Mouse (Mus musculus): ENCODE results near the gene Slc51a. TPM values are rescaled to one million over a fixed set of nuclear protein-coding genes. Genes with fewer than 3 reads are reported as not detected.

The Slc51a gene
- polyA plus RNA-seq, 1 experiment from 2014 or later = 0.14 TPM

DNA sequence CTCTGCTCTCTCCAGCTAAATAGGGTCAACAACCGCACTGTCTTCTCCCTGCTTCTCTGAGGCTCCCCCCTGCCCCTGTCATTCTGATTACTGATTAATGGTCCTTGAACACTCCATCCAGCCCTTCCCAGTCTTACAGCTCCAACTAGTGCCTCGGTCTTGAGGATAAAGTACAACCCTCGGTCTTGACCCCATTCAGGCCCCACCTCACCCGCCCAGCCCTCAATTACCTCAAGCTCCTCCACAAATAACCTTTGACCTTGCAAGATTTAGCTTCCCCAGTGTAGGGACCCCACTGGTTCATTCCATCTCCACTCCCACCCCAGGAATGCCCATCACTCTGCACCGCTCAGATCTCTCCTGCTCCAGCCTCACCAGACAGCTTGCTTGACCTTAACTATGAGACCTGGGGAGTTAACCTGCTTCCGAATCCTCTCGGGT, 3.2 kb downstream of the Slc51a start:
- no peak overlapping the region for H3K27ac ChIP-seq
- no peak overlapping the region for H3K9ac ChIP-seq
- 45% methylated on average over 7 of the region's 7 CpGs for WGBS
- no peak overlapping the region for H3K4me2 ChIP-seq (replicated peaks)
- no peak overlapping the region for H3K4me3 ChIP-seq
- no peaks in the 10 kb centered on the region for H3K36me3 ChIP-seq
- no peaks in the 10 kb centered on the region; the same call in 1 of the 2 replicates for H3K4me1 ChIP-seq
- no peaks in the 10 kb centered on the region for H3K27me3 ChIP-seq
- no peaks in the 10 kb centered on the region for H3K9me3 ChIP-seq (replicated peaks)
- no peak for ATAC-seq (ENCODE audit: low FRiP score)

DNA sequence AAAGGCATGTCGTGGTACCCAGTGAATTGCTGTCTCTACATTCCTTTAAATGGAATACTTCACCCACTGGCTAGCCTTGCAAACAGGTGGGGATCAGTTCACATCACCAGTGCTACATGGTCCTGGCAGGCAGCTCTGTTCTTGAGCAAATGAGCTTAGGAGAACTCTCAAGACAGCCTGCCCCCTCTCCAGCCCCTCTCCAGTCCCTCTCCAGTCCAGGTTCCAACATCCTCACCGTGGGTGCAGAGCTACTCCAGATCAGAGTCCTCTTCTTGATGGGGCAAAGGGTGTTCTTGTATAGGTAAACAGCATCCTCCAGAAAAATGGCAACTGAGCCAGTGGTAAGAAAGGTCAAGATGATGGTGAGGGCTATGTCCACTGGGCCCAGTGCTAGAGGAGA, 8.3 kb downstream of the Slc51a start:
- ATAC-seq (ENCODE audit: low FRiP score) = no peak

DNA sequence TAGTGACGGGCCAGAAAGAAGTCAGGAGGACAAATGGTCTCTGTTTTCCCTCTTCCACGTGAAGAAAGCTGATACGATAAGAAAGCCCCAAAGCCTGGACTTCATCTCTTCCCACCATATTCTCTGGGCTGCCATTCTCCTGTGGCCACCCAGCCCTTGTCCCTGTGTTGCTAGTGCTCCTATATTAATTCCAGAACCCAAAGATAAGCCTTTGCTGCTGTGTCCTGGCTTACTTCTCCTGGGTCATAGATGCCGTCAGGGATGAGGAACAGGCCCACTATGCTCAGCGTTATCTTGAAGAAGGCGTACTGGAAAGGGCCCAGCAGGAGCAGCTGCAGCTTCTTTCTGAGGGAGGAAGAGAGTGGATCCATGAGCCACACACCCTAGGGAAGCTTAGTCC, 10.4 kb downstream of the Slc51a start:
- ATAC-seq (ENCODE audit: low FRiP score) = no peak
- WGBS = 92% methylated on average over 6 of the region's 6 CpGs
- H3K9me3 ChIP-seq (replicated peaks) = no peaks in the 10 kb centered on the region

More for the DNA sequence above, 8.3 kb downstream of the Slc51a start:
- H3K27ac ChIP-seq = no peak overlapping the region
- H3K4me3 ChIP-seq = no peak overlapping the region
- 70% methylated on average over 2 of the region's 2 CpGs for WGBS
- H3K27me3 ChIP-seq = no peaks in the 10 kb centered on the region
- H3K4me2 ChIP-seq (replicated peaks) = no peak overlapping the region
- no peak overlapping the region for H3K9ac ChIP-seq
- H3K4me1 ChIP-seq = no peaks in the 10 kb centered on the region; the same call in 1 of the 2 replicates
- no peaks in the 10 kb centered on the region for H3K36me3 ChIP-seq
- H3K9me3 ChIP-seq (replicated peaks) = no peaks in the 10 kb centered on the region

DNA sequence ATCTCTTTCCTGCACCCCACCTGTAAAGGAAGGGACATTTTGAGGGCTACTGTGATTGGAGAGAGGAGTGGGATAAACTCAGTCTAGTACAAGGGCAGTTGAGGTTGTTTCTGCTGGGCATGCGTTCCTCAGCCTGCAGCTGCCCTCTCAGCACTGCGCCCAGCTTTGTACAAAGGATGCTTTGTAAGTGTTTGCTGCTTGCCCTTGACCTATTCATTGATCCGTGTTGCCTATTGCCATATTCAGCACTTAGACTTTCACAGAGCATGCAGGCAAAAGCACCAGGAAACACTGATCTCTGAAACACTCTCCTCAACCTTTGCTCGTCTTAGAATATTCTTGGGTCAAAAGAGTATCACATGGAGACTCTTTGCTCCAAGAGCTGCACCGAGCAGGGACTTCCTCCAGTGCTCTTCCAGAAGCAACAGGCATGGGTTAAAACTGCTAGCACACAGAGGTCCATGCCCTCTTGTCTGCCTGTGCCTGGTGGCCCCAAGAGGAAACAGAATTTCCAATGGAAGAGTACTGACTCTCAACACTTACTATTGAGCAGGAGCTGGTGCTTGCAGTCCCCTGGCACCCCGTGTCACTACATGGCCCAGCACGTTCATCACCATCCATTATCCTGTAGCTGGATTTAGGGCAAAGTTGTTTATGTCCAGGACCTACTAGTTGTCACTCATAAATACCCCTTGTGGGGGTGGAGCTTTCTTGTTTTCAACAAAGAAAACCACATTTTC, 15.2 kb downstream of the Slc51a start:
- Histone ChIP-seq H3K27ac (no peak overlapping the region), H3K9ac (no peak overlapping the region), H3K36me3 (peaks cover 37% of the 10 kb centered on the region), H3K4me1 (0 out of 2 replicates have a peak, but pooled peaks cover 3% of the 10 kb centered on the region), H3K27me3 (no peaks in the 10 kb centered on the region), H3K4me2 (replicated peaks) (no peak overlapping the region), H3K9me3 (replicated peaks) (no peaks in the 10 kb centered on the region), H3K4me3 (no peak overlapping the region)
- no peak for ATAC-seq (ENCODE audit: low FRiP score)
- 70% methylated on average over 7 of the region's 7 CpGs for WGBS

More for the DNA sequence above, 10.4 kb downstream of the Slc51a start:
- no peak overlapping the region for H3K27ac ChIP-seq
- no peaks in the 10 kb centered on the region for H3K27me3 ChIP-seq
- no peaks in the 10 kb centered on the region for H3K4me1 ChIP-seq
- H3K4me3 ChIP-seq = no peak overlapping the region
- 0 out of 2 replicates have a peak, but pooled peaks cover 4% of the 10 kb centered on the region for H3K36me3 ChIP-seq
- no peak overlapping the region for H3K4me2 ChIP-seq (replicated peaks)
- H3K9ac ChIP-seq = no peak overlapping the region

DNA sequence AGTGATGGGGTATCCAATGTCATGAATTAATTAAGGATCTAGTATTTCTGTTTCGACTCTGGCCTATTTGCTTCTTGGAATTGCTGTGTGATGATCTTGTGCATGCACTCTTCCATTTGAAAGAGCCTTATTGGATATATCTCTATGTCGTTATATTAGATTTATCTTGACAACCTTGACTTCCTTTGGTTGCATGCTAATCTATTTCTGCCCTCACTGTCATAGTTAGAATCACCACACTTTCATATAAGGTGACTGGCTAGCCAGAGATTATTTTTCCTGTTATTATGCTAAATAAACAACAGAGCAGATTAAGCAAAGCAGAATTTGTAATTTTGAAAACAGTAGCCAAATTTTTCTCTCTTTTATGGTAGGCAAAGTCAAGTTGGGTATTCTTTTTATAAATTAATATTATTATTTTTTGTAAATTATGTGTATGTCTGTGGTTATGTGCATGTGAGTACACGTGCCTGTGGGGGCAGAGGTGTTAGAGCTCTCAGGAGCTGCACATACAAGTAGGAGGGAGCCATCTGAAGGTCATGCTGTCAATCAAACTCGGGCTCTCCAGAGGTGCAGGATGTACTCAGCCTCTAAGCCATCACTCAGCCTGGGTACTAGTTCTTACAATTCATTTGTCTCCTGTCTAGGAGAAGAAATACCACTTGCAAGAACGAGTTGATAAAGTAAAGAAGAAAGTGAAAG, 18.1 kb downstream of the Slc51a start:
- 0 out of 2 replicates have a peak, but pooled peaks cover 3% of the 10 kb centered on the region for H3K4me1 ChIP-seq
- ATAC-seq (ENCODE audit: low FRiP score) = no peak
- 85% methylated on average over 5 of the region's 5 CpGs for WGBS
- no peaks in the 10 kb centered on the region for H3K27me3 ChIP-seq
- H3K9ac ChIP-seq = no peak overlapping the region
- no peak overlapping the region for H3K4me3 ChIP-seq
- H3K9me3 ChIP-seq (replicated peaks) = no peaks in the 10 kb centered on the region
- no peak overlapping the region for H3K27ac ChIP-seq
- H3K4me2 ChIP-seq (replicated peaks) = no peak overlapping the region
- H3K36me3 ChIP-seq = peaks cover 48% of the 10 kb centered on the region

DNA sequence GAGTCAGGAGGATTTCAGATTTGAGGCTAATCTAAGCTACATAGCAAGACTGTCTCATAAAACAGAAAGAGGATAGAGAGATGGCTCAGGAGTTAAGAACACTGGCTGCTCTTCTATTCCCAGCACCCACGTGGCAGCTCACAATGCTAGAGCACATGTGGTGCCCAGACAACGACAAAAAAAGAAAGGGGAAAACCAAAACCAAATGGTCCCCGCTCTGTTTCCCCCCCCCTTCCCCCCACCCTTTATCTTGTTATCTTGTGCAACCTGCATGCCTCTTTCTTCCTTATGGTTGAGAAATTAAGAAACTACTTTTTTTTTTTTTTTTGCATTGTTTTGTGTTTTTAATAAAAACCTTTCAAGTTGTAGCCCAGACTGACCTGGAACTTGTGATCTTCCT, 19.2 kb downstream of the Slc51a start:
- Histone ChIP-seq H3K36me3 (peaks cover 52% of the 10 kb centered on the region), H3K4me3 (no peak overlapping the region), H3K4me2 (replicated peaks) (no peak overlapping the region), H3K9ac (no peak overlapping the region), H3K4me1 (0 out of 2 replicates have a peak, but pooled peaks cover 3% of the 10 kb centered on the region), H3K9me3 (replicated peaks) (no peaks in the 10 kb centered on the region), H3K27me3 (no peaks in the 10 kb centered on the region), H3K27ac (no peak overlapping the region)
- 83% methylated on average over 3 of the region's 3 CpGs for WGBS
- ATAC-seq (ENCODE audit: low FRiP score) = no peak

DNA sequence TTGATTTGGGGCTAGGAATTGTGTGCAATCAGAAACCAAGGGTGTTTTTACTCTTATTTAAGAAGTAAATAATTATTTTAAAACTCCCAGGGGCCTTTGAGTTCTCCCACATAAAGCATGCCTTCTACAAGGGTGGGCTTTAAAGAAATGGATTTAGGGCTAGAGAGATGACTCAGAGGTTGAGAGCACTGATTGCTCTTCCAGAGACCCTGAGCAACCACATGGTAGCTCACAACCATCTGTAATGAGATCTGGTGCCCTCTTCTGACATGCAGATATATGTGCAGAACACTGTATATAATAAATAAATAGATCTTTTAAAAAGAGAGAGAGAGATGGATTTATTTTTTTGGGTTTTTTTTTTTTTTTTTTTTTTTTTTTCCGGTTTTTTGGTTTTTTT, 22.8 kb downstream of the Slc51a start:
- H3K9me3 ChIP-seq (replicated peaks) = no peaks in the 10 kb centered on the region
- no peak overlapping the region for H3K27ac ChIP-seq
- ATAC-seq (ENCODE audit: low FRiP score) = no peak
- no peaks in the 10 kb centered on the region for H3K27me3 ChIP-seq
- H3K4me1 ChIP-seq = no peaks in the 10 kb centered on the region
- H3K9ac ChIP-seq = no peak overlapping the region
- no peak overlapping the region for H3K4me3 ChIP-seq
- 17% methylated on average over 1 of the region's 1 CpGs for WGBS
- H3K36me3 ChIP-seq = peaks cover 35% of the 10 kb centered on the region
- H3K4me2 ChIP-seq (replicated peaks) = no peak overlapping the region

DNA sequence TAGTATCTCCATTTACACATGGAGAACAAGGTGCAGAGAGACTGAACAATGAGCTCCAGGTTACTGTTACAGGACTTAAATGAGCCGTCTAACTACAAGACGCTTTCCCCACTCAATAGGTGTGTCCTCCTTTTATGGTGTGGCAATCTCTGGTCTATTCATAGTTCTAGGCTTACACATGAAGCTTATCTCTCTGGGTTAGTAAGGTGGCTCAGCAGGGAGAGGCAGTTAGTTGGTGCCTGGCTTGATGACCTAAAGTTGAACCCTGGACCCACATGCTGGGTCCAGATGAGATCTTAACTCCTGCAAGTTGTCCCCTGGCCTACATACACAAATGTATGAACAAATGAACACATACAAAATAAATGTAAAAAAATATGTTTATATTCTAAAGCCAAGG, 24.3 kb downstream of the Slc51a start:
- no peak overlapping the region for H3K4me2 ChIP-seq (replicated peaks)
- no peak overlapping the region for H3K27ac ChIP-seq
- no peak overlapping the region for H3K9ac ChIP-seq
- H3K4me3 ChIP-seq = no peak overlapping the region
- H3K27me3 ChIP-seq = no peaks in the 10 kb centered on the region
- H3K9me3 ChIP-seq (replicated peaks) = no peaks in the 10 kb centered on the region
- peaks cover 24% of the 10 kb centered on the region for H3K36me3 ChIP-seq
- WGBS = 84% methylated on average over 2 of the region's 2 CpGs
- no peaks in the 10 kb centered on the region for H3K4me1 ChIP-seq
- ATAC-seq (ENCODE audit: low FRiP score) = no peak

DNA sequence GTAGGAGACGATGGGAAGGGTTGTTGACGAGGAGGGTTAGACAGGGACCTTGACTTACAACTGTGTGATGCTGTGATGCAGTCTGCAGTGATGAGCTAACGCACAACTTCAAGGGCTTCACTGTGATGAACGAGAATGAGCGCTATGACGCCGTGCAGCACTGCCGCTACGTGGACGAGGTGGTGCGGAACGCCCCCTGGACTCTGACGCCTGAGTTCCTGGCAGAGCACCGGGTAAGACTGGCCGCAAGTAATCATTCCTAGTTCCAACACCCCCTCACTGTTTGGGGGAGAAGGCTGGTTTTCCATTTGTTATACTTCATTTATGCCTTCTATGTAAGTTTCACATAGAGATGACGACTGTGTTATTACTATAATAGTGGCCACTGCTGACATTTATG, 24.7 kb downstream of the Slc51a start:
- H3K36me3 ChIP-seq = peaks cover 24% of the 10 kb centered on the region
- no peak overlapping the region for H3K4me2 ChIP-seq (replicated peaks)
- H3K27ac ChIP-seq = no peak overlapping the region
- WGBS = 96% methylated on average over 16 of the region's 16 CpGs
- H3K9me3 ChIP-seq (replicated peaks) = no peaks in the 10 kb centered on the region
- no peak overlapping the region for H3K9ac ChIP-seq
- no peak overlapping the region for H3K4me3 ChIP-seq
- H3K27me3 ChIP-seq = no peaks in the 10 kb centered on the region
- no peaks in the 10 kb centered on the region for H3K4me1 ChIP-seq
- no peak for ATAC-seq (ENCODE audit: low FRiP score)

DNA sequence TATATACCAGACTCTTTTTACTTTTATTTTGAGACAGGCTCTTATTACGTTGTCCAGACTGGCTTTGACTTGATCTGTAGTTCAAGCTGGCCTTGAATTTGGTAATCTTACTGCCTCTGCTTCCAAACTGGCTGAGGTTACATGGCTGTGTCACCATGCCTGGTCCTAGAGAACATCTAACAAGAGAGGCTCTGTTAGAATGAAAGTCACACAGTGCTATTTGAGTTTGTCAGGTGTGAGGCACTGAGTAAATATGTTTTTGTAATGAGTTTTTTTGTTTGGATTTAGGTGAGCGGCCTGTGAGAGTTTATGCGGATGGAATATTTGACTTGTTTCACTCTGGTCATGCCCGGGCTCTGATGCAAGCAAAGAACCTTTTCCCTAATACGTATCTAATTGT, 26.0 kb downstream of the Slc51a start:
- H3K9ac ChIP-seq = no peak overlapping the region
- H3K4me3 ChIP-seq = no peak overlapping the region
- no peak for ATAC-seq (ENCODE audit: low FRiP score)
- H3K9me3 ChIP-seq (replicated peaks) = no peaks in the 10 kb centered on the region
- H3K4me2 ChIP-seq (replicated peaks) = no peak overlapping the region
- H3K27ac ChIP-seq = no peak overlapping the region
- H3K36me3 ChIP-seq = peaks cover 16% of the 10 kb centered on the region
- 94% methylated on average over 5 of the region's 5 CpGs for WGBS
- no peaks in the 10 kb centered on the region for H3K4me1 ChIP-seq
- no peaks in the 10 kb centered on the region for H3K27me3 ChIP-seq

DNA sequence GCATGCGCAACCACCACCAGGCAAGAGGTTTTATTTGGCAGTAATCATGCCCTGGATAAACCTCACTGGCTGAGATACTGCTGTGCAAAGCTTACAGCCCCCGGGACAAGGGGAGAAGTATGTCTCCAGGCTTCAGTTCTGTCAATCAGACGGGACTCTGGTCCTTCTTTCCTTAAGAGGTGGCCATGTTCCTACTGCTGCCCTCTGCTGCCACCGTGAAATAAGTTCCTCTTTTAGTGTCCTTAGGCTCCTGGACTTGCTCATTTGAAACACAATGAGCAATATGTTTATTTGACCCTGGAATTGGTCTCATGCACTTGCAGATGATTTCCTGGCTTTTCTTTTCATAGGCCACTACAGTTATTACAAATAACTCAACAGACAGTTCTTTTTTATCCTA, 27.2 kb downstream of the Slc51a start:
- no peak overlapping the region for H3K9ac ChIP-seq
- no peaks in the 10 kb centered on the region for H3K4me1 ChIP-seq
- no peak overlapping the region for H3K4me3 ChIP-seq
- H3K9me3 ChIP-seq (replicated peaks) = no peaks in the 10 kb centered on the region
- peaks cover 23% of the 10 kb centered on the region for H3K36me3 ChIP-seq
- no peaks in the 10 kb centered on the region for H3K27me3 ChIP-seq
- ATAC-seq (ENCODE audit: low FRiP score) = no peak
- no peak overlapping the region for H3K27ac ChIP-seq
- no peak overlapping the region for H3K4me2 ChIP-seq (replicated peaks)
- WGBS = 55% methylated on average over 4 of the region's 4 CpGs

DNA sequence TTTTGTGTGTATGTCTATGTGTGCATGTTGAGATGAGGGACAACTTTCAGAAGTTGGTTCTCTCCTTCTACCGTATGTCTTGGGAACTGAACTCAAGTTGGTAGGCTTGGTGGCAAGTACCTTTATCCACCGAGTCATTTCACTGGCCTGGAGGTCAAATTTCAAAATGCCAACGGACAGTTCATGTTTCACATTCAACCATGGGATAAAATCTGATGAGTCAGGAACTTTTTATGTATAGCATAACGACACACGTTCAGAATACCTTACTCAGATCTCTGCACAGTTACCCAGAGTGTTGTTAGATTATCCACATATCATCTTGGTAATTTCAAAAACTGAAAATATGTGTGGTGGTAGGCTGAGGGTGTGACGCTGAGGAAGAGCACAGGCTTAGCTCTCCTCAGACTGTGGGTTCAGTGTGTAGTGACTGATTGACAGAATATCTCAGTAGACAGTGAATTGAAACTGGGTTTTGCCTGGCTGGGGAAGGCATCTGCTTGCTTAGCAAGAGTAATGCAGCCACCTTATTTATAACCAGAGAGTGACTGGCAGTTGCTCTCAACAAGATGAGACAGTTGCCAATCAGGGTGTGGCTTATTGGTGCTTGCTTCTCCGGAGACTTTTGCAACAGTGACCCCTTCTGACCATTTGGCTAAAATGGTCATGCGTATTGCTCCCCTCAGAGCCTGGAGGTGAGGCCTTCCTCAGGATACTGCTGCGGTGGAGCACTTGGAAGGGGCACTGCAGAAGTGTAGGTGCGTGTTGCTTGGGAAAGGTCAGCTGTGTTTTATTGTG, 29.9 kb downstream of the Slc51a start:
- Histone ChIP-seq H3K9me3 (replicated peaks) (no peaks in the 10 kb centered on the region), H3K4me2 (replicated peaks) (no peak overlapping the region), H3K36me3 (peaks cover 22% of the 10 kb centered on the region), H3K4me3 (no peak overlapping the region), H3K27me3 (no peaks in the 10 kb centered on the region), H3K9ac (no peak overlapping the region), H3K4me1 (no peaks in the 10 kb centered on the region), H3K27ac (no peak overlapping the region)
- no peak for ATAC-seq (ENCODE audit: low FRiP score)
- 66% methylated on average over 10 of the region's 10 CpGs for WGBS
